Mouse (Mus musculus) MEL (cell line): ENCODE measurements around the gene Chl1. TPM values are rescaled to one million over a fixed set of nuclear protein-coding genes. Genes with fewer than 3 reads are reported as not detected.

ENCODE experiments used
- DNase-seq: peaks from one replicate; pipeline ENCODE4 v3.0.0; 2011; ENCODE audit warnings: low read depth, low spot score
- H3K27ac ChIP-seq: 2 replicates; pipeline ENCODE4 v1.5.1; 2012; ENCODE audit warnings: low read depth, mild to moderate bottlenecking, control low read depth, low read length, moderate library complexity; ENCODE audit not compliant: control insufficient read depth
- H3K27me3 ChIP-seq, 2 experiments: fragments of 150-350 bp in 1 of 2; sonication (generic) in 1 of 2; 2 replicates each; pipeline ENCODE4 v1.6.1; 2012; ENCODE audit warnings: low read length in 2 of 2, mild to moderate bottlenecking in 2 of 2, improper control_type of control experiment in 1 of 2, moderate library complexity in 1 of 2; ENCODE audit not compliant: insufficient read depth in 2 of 2, control insufficient read depth in 1 of 2
- H3K36me3 ChIP-seq, 2 experiments: 2 replicates each; pipeline ENCODE4 v1.6.1; 2012 to 2014; ENCODE audit warnings: low read length in 2 of 2, improper control_type of control experiment in 1 of 2, inconsistent platforms in 1 of 2, mild to moderate bottlenecking in 1 of 2; ENCODE audit not compliant: insufficient read depth in 2 of 2, control insufficient read depth in 1 of 2
- H3K4me1 ChIP-seq, 2 experiments: fragments of 150-350 bp in 1 of 2; sonication (generic) in 1 of 2; 2 replicates each; pipeline ENCODE4 v1.6.1; 2012; ENCODE audit warnings: low read length in 2 of 2, improper control_type of control experiment in 1 of 2, mild to moderate bottlenecking in 1 of 2; ENCODE audit not compliant: insufficient read depth in 2 of 2, control insufficient read depth in 1 of 2
- H3K4me3 ChIP-seq, 2 experiments: fragments of 150-350 bp in 1 of 2; sonication (generic) in 1 of 2; 2 replicates each; pipeline ENCODE4 v1.5.1; 2012; ENCODE audit warnings: low read depth in 2 of 2, low read length in 2 of 2, mild to moderate bottlenecking in 2 of 2, moderate library complexity in 2 of 2, control low read depth in 1 of 2, improper control_type of control experiment in 1 of 2; ENCODE audit not compliant: control insufficient read depth in 1 of 2, insufficient read depth in 1 of 2
- H3K79me2 ChIP-seq: 2 replicates; pipeline ENCODE4 v1.6.1; 2012; ENCODE audit warnings: mild to moderate bottlenecking, low read length, moderate library complexity; ENCODE audit not compliant: control insufficient read depth, poor library complexity, insufficient read depth
- H3K9ac ChIP-seq: 2 replicates; pipeline ENCODE4 v1.6.1; 2012; ENCODE audit warnings: low read depth, mild to moderate bottlenecking, control low read depth, low read length, moderate library complexity; ENCODE audit not compliant: control insufficient read depth, poor library complexity, severe bottlenecking
- H3K9me3 ChIP-seq: fragments of 150-350 bp; sonication (generic); replicated peaks from 2 replicates; pipeline ENCODE4 v1.6.1; 2012; ENCODE audit warnings: mild to moderate bottlenecking, low read length, improper control_type of control experiment, moderate library complexity; ENCODE audit not compliant: insufficient read depth
- BHLHE40 ChIP-seq: IDR thresholded peaks from 2 replicates; pipeline ENCODE4 v1.6.1; 2012; ENCODE audit warnings: low read depth, mild to moderate bottlenecking, inconsistent platforms, low read length, improper control_type of control experiment, borderline replicate concordance
- CHD1 ChIP-seq: IDR thresholded peaks from 2 replicates; pipeline ENCODE4 v1.6.1; 2012; ENCODE audit warnings: low read depth, mild to moderate bottlenecking, inconsistent platforms, low read length, improper control_type of control experiment
- CHD2 ChIP-seq: IDR thresholded peaks from 2 replicates; pipeline ENCODE4 v1.6.1; 2011; ENCODE audit warnings: low read length, improper control_type of control experiment
- CTCF ChIP-seq, 3 experiments: IDR thresholded peaks in 2 of 3; conservative IDR thresholded peaks in 1 of 3; 2 replicates each; pipeline ENCODE4 v1.5.1; 2011 to 2012; ENCODE audit warnings: low read length in 3 of 3, low read depth in 2 of 3, mild to moderate bottlenecking in 2 of 3, improper control_type of control experiment in 1 of 3, inconsistent platforms in 1 of 3, mixed read lengths in 1 of 3, moderate library complexity in 1 of 3; ENCODE audit not compliant: control insufficient read depth in 1 of 3, insufficient read depth in 1 of 3, poor library complexity in 1 of 3, severe bottlenecking in 1 of 3
- E2F4 ChIP-seq: IDR thresholded peaks from 2 replicates; pipeline ENCODE4 v1.6.1; 2011; ENCODE audit warnings: low read depth, low read length, improper control_type of control experiment, borderline replicate concordance
- GABPA ChIP-seq: IDR thresholded peaks from 2 replicates; pipeline ENCODE4 v1.6.1; 2012; ENCODE audit warnings: low read depth, mild to moderate bottlenecking, inconsistent platforms, low read length, improper control_type of control experiment, moderate library complexity
- GATA1 ChIP-seq: IDR thresholded peaks from 2 replicates; pipeline ENCODE4 v1.6.1; 2011; ENCODE audit warnings: low read depth, low read length, improper control_type of control experiment
- HCFC1 ChIP-seq: IDR thresholded peaks from 2 replicates; pipeline ENCODE4 v1.6.1; 2012; ENCODE audit warnings: low read depth, mild to moderate bottlenecking, inconsistent platforms, low read length, improper control_type of control experiment, moderate library complexity
- JUND ChIP-seq: IDR thresholded peaks from 2 replicates; pipeline ENCODE4 v1.6.1; 2011; ENCODE audit warnings: low read depth, mild to moderate bottlenecking, improper control_type of control experiment, low read length
- KAT2A ChIP-seq: conservative IDR thresholded peaks from 2 replicates; pipeline ENCODE4 v1.6.1; 2012; ENCODE audit warnings: low read depth, low read length, improper control_type of control experiment, inconsistent platforms
- MAX ChIP-seq: IDR thresholded peaks from 2 replicates; pipeline ENCODE4 v1.6.1; 2011; ENCODE audit warnings: low read length, improper control_type of control experiment
- MAZ ChIP-seq: IDR thresholded peaks from 2 replicates; pipeline ENCODE4 v1.6.1; 2012; ENCODE audit warnings: low read depth, mild to moderate bottlenecking, inconsistent platforms, low read length, improper control_type of control experiment
- MEF2A ChIP-seq: IDR thresholded peaks from 2 replicates; pipeline ENCODE4 v1.6.1; 2014; ENCODE audit warnings: low read depth, mild to moderate bottlenecking, inconsistent platforms, low read length, improper control_type of control experiment; ENCODE audit not compliant: poor library complexity, insufficient replicate concordance, severe bottlenecking; ENCODE audit errors: extremely low read depth
- MXI1 ChIP-seq: IDR thresholded peaks from 2 replicates; pipeline ENCODE4 v1.6.1; 2011; ENCODE audit warnings: mild to moderate bottlenecking, low read depth, low read length, improper control_type of control experiment
- MYB ChIP-seq: IDR thresholded peaks from 2 replicates; pipeline ENCODE4 v1.6.1; 2011; ENCODE audit warnings: mild to moderate bottlenecking, low read depth, low read length, improper control_type of control experiment
- MYC ChIP-seq: IDR thresholded peaks from 2 replicates; pipeline ENCODE4 v1.6.1; 2011; ENCODE audit warnings: low read depth, mild to moderate bottlenecking, low read length, improper control_type of control experiment, moderate library complexity
- NELFE ChIP-seq: IDR thresholded peaks from 2 replicates; pipeline ENCODE4 v1.6.1; 2011; ENCODE audit warnings: low read depth, low read length, improper control_type of control experiment
- NRF1 ChIP-seq: IDR thresholded peaks from 2 replicates; pipeline ENCODE4 v1.6.1; 2014; ENCODE audit warnings: low read depth, mild to moderate bottlenecking, inconsistent platforms, low read length, improper control_type of control experiment, moderate library complexity; ENCODE audit not compliant: poor library complexity, insufficient read depth, severe bottlenecking
- POLR2AphosphoS2 ChIP-seq: IDR thresholded peaks from 2 replicates; pipeline ENCODE4 v1.6.1; 2011; ENCODE audit warnings: low read length, improper control_type of control experiment
- POLR2AphosphoS5 ChIP-seq: IDR thresholded peaks from 2 replicates; pipeline ENCODE4 v1.6.1; 2012; ENCODE audit warnings: low read depth, borderline replicate concordance, mild to moderate bottlenecking, inconsistent platforms, low read length, moderate library complexity, mixed read lengths
- RCOR1 ChIP-seq: IDR thresholded peaks from 2 replicates; pipeline ENCODE4 v1.6.1; 2012; ENCODE audit warnings: low read depth, mild to moderate bottlenecking, inconsistent platforms, low read length, improper control_type of control experiment
- SIN3A ChIP-seq: IDR thresholded peaks from 2 replicates; pipeline ENCODE4 v1.6.1; 2012; ENCODE audit warnings: low read length, improper control_type of control experiment, inconsistent platforms
- TBP ChIP-seq: IDR thresholded peaks from 2 replicates; pipeline ENCODE4 v1.8.0; 2011; ENCODE audit warnings: low read depth, low read length, improper control_type of control experiment
- UBTF ChIP-seq: IDR thresholded peaks from 2 replicates; pipeline ENCODE4 v1.6.1; 2012; ENCODE audit warnings: low read depth, mild to moderate bottlenecking, inconsistent platforms, low read length, improper control_type of control experiment, moderate library complexity, borderline replicate concordance; ENCODE audit not compliant: insufficient read depth
- USF1 ChIP-seq: IDR thresholded peaks from 2 replicates; pipeline ENCODE4 v1.6.1; 2014; ENCODE audit warnings: low read depth, mild to moderate bottlenecking, inconsistent platforms, low read length, improper control_type of control experiment, moderate library complexity
- ZC3H11A ChIP-seq: IDR thresholded peaks from 2 replicates; pipeline ENCODE4 v1.6.1; 2012; ENCODE audit warnings: low read depth, mild to moderate bottlenecking, inconsistent platforms, low read length, improper control_type of control experiment
- ZMIZ1 ChIP-seq: IDR thresholded peaks from 2 replicates; pipeline ENCODE4 v1.6.1; 2012; ENCODE audit warnings: low read depth, mild to moderate bottlenecking, inconsistent platforms, low read length, improper control_type of control experiment, moderate library complexity
- ZNF384 ChIP-seq: IDR thresholded peaks from 2 replicates; pipeline ENCODE4 v1.6.1; 2012; ENCODE audit warnings: low read depth, mild to moderate bottlenecking, inconsistent platforms, low read length, improper control_type of control experiment
- polyA plus RNA-seq, 2 experiments: library from polyadenylated mRNA; stranded (reverse) in 1 of 2; unstranded in 1 of 2; fragments of >175 nt in 1 of 2; fragments of >200 nt in 1 of 2; gene quantifications; 2 replicates each; pipeline versions ENCODE4 v1.2.1 to v1.2.4; 2012; ENCODE audit warnings: low replicate concordance in 2 of 2, low read depth in 1 of 2; ENCODE audit not compliant: insufficient read length in 2 of 2, insufficient read depth in 1 of 2, missing spikeins in 1 of 2
- total RNA-seq: library from RNA; depleted of rRNA; stranded (reverse); fragments of 300-350 nt; gene quantifications from 2 replicates; pipeline ENCODE4 v1.2.3, GENCODE M21; 2012

The Chl1 gene
- total and polyA plus RNA-seq, 3 experiments = not detected

GRCm38 (mm10) chr6:103665677-103666316 lies 155.4 kb downstream of the Chl1 start:
- H3K27me3 ChIP-seq = no peaks in the 10 kb centered on the region
- no peak overlapping the region for H3K4me3 ChIP-seq
- H3K9ac ChIP-seq = no peak overlapping the region
- no peaks in the 10 kb centered on the region for H3K79me2 ChIP-seq
- no peak overlapping the region for H3K27ac ChIP-seq
- TF ChIP-seq SIN3A = no peak
- no peak for TF ChIP-seq BHLHE40
- TF ChIP-seq MAX = no peak
- no peak for TF ChIP-seq CHD2
- no peak for TF ChIP-seq GABPA
- TF ChIP-seq ZNF384 = no peak
- TF ChIP-seq ZMIZ1 = no peak
- TF ChIP-seq CHD1 = no peak
- no peak for TF ChIP-seq POLR2AphosphoS5
- no peak for TF ChIP-seq GATA1
- TF ChIP-seq MEF2A = no peak
- TF ChIP-seq E2F4 = no peak
- no peak for TF ChIP-seq CTCF (IDR thresholded peaks at IDR 0.05 in 2 of 3, conservative IDR thresholded peaks at IDR 0.05 in 1 of 3; ENCODE audit: control insufficient read depth in 1 of 3, insufficient read depth in 1 of 3, low read depth in 2 of 3, low read length in 3 of 3, poor library complexity in 1 of 3, severe bottlenecking in 1 of 3)
- no peak for TF ChIP-seq JUND
- TF ChIP-seq POLR2AphosphoS2 = no peak
- no peak for TF ChIP-seq MYC
- no peak for TF ChIP-seq MYB
- no peak for TF ChIP-seq TBP
- no peaks in the 10 kb centered on the region for H3K9me3 ChIP-seq
- no peak for DNase-seq
- H3K4me1 ChIP-seq = no peaks in the 10 kb centered on the region
- no peaks in the 10 kb centered on the region for H3K36me3 ChIP-seq

GRCm38 (mm10) chr6:103673111-103673510 lies 162.7 kb downstream of the Chl1 start:
- no peaks in the 10 kb centered on the region for H3K4me1 ChIP-seq
- no peaks in the 10 kb centered on the region for H3K27me3 ChIP-seq
- no peak for DNase-seq
- no peaks in the 10 kb centered on the region for H3K9me3 ChIP-seq
- no peak overlapping the region for H3K4me3 ChIP-seq
- TF ChIP-seq MXI1 (no peak), MYC (no peak), NELFE (no peak), CHD1 (no peak), MAX (no peak), MYB (no peak), ZC3H11A (no peak), HCFC1 (no peak), JUND (no peak), CHD2 (no peak), POLR2AphosphoS2 (no peak), ZNF384 (no peak), MAZ (no peak), GATA1 (no peak), UBTF (no peak), NRF1 (no peak), RCOR1 (no peak), KAT2A (no peak), USF1 (no peak)
- H3K9ac ChIP-seq = no peak overlapping the region
- no peaks in the 10 kb centered on the region for H3K79me2 ChIP-seq
- no peaks in the 10 kb centered on the region for H3K36me3 ChIP-seq
- no peak overlapping the region for H3K27ac ChIP-seq
